Mouse (Mus musculus) ES-E14 (cell line): ENCODE measurements around the gene Gnb1. TPM values are rescaled to one million over a fixed set of nuclear protein-coding genes. Genes with fewer than 3 reads are reported as not detected.

ENCODE experiments used
- DNase-seq: peaks from one replicate; pipeline ENCODE4 v3.0.0-alpha.2; 2013; ENCODE audit warnings: low read depth, low spot score
- H3K27ac ChIP-seq: 2 replicates; pipeline ENCODE4 v1.5.1; 2012; ENCODE audit warnings: low read depth, mild to moderate bottlenecking, low read length, moderate library complexity, mixed read lengths; ENCODE audit not compliant: poor library complexity, insufficient read depth, severe bottlenecking
- H3K36me3 ChIP-seq: 2 replicates; pipeline ENCODE4 v1.6.1; 2012; ENCODE audit warnings: mild to moderate bottlenecking, low read length, moderate library complexity, mixed read lengths; ENCODE audit not compliant: control insufficient read depth, poor library complexity, insufficient read depth, severe bottlenecking
- H3K4me1 ChIP-seq, 2 experiments: fragments of 150-350 bp in 1 of 2; sonication (generic) in 1 of 2; 2 replicates each; pipeline ENCODE4 v1.6.1; 2012; ENCODE audit warnings: low read length in 2 of 2, mild to moderate bottlenecking in 1 of 2, mixed read lengths in 1 of 2; ENCODE audit not compliant: control insufficient read depth in 2 of 2, insufficient read depth in 2 of 2, poor library complexity in 1 of 2
- H3K4me3 ChIP-seq, 2 experiments: fragments of 150-350 bp in 1 of 2; sonication (generic) in 1 of 2; 2 replicates each; pipeline ENCODE4 v1.5.1; 2012; ENCODE audit warnings: low read length in 2 of 2, low read depth in 1 of 2, mild to moderate bottlenecking in 1 of 2, mixed read lengths in 1 of 2; ENCODE audit not compliant: insufficient read depth in 1 of 2, poor library complexity in 1 of 2, severe bottlenecking in 1 of 2
- H3K9ac ChIP-seq: 2 replicates; pipeline ENCODE4 v1.6.1; 2012; ENCODE audit warnings: low read depth, mild to moderate bottlenecking, low read length, mixed read lengths; ENCODE audit not compliant: poor library complexity, insufficient read depth, severe bottlenecking
- H3K9me3 ChIP-seq: fragments of 150-350 bp; sonication (generic); 2 replicates; pipeline ENCODE4 v1.6.1; 2012; ENCODE audit warnings: low read depth, mild to moderate bottlenecking, low read length; ENCODE audit not compliant: control insufficient read depth, insufficient read depth
- CHD2 ChIP-seq: IDR thresholded peaks from 2 replicates; pipeline ENCODE4 v1.6.1; 2014; ENCODE audit warnings: mild to moderate bottlenecking, low read depth, low read length, inconsistent platforms
- HCFC1 ChIP-seq: IDR thresholded peaks from 2 replicates; pipeline ENCODE4 v1.6.1; 2012; ENCODE audit warnings: low read length, inconsistent platforms, borderline replicate concordance; ENCODE audit not compliant: insufficient read depth
- MAFK ChIP-seq: IDR thresholded peaks from 2 replicates; pipeline ENCODE4 v1.6.1; 2014; ENCODE audit warnings: mild to moderate bottlenecking, low read depth, low read length, inconsistent platforms; ENCODE audit not compliant: insufficient read depth
- ZC3H11A ChIP-seq: IDR thresholded peaks from 2 replicates; pipeline ENCODE4 v1.6.1; 2012; ENCODE audit warnings: low read depth, mild to moderate bottlenecking, inconsistent platforms, low read length, borderline replicate concordance
- ZNF384 ChIP-seq: IDR thresholded peaks from 2 replicates; pipeline ENCODE4 v1.6.1; 2012; ENCODE audit warnings: low read depth, low read length, inconsistent platforms
- in situ Hi-C, 2 experiments: fragments of 600-800 bp; cut with MboI; formaldehyde crosslinking; loops; one replicate each; pipeline ENCODE4 v1.15.1; 2025; ENCODE audit warnings: low sequenced_read_pairs in 2 of 2, inconsistent platforms in 1 of 2; ENCODE audit not compliant: unreplicated experiment in 2 of 2
- total RNA-seq: library from RNA; depleted of rRNA; stranded (reverse); fragments of 300-350 nt; gene quantifications from 2 replicates; pipeline ENCODE4 v1.2.3, GENCODE M21; 2012

Gnb1 gene
- total RNA-seq, 1 experiment = 156 TPM

DNA sequence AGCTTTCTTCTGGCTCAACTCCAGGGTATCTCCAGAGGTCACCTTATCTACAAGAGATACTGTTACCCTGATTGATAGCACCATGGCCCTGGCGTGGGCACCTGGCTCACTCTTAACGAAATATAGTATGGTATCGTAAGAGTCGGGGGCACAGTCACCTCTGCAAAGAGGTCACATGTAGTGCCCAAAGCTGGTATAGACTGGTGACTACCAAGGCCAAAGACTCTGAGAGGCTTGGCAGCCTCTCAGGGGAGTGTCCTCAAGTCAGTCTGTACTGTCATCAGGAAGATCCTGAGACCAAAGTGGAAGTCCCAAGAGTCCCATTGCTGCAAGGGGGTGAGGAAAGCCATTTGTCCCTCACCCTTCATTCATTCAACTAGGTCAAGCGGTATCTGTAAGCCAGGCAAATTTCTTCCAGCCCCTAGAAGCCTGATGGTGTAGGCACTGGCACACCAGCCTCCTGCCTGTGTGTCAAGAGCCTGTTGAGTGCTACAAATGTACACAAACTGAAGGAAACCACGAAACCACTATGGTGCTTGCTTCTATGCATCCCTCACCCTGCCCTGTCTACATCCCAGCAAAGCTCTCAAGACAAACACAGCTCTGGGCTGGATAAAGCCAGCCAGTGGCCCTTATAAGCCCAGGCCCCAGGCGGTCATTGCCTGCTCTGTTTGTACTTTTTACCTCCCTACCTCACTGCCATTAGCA lies 100.0 kb downstream of the Gnb1 start:
- TF ChIP-seq HCFC1 = no peak
- no peak for TF ChIP-seq CHD2
- no peak for TF ChIP-seq ZC3H11A
- no peak for TF ChIP-seq ZNF384
- TF ChIP-seq MAFK = no peak
- in situ Hi-C loops = no loop called here
- Histone ChIP-seq H3K36me3 (peaks cover 30% of the 10 kb centered on the region), H3K27ac (no peak overlapping the region), H3K9ac (no peak overlapping the region), H3K4me3 (no peak overlapping the region), H3K4me1 (no peaks in the 10 kb centered on the region), H3K9me3 (no peaks in the 10 kb centered on the region)
- DNase-seq = no peak

DNA sequence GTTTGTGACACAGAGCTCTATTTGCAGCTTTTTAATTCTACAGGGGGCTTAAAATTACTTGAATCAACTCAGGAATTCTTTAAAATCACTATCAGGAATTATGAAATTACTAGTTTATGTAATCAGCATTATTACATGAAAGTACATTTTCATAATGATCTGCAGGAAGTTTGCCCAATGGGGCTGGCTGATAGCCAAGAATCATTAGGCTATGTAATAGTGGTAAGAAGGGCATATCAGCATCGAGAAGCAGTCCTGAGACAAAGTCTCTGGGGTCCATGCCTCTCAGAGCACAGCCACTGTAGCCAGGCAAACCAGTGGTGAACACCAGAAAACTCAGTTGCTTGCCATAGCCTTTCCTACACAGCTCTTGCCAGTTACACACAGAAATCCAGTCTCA lies 102.6 kb downstream of the Gnb1 start:
- peaks cover 12% of the 10 kb centered on the region for H3K36me3 ChIP-seq
- no peak overlapping the region for H3K4me3 ChIP-seq
- no peak for DNase-seq
- in situ Hi-C loops = no loop called here
- TF ChIP-seq ZNF384 (no peak), MAFK (no peak), CHD2 (no peak), HCFC1 (no peak), ZC3H11A (no peak)
- H3K27ac ChIP-seq = no peak overlapping the region
- H3K4me1 ChIP-seq = peaks cover 0 to 4% of the 10 kb centered on the region in 2 experiments; a peak in 1 of 4 replicates
- no peak overlapping the region for H3K9ac ChIP-seq
- H3K9me3 ChIP-seq = no peaks in the 10 kb centered on the region

DNA sequence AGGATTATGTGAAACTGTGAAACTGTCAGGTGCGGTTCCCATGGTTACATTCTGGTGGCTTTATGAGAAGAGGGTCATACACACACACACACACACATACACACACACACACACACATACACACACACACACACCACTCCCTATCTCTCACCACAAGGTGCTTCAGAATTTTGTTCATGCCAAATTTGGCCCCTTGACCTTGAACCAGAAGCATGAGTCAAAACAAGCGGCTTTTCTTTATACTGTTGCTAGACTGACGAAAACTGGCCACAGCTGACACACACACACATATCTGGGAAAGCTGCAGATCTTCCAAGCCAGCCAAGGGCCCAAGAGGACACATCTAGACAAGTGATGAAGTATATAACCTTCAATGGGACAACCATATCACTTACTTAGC lies 104.6 kb downstream of the Gnb1 start:
- peaks cover 0 to 4% of the 10 kb centered on the region in 2 experiments; a peak in 1 of 4 replicates for H3K4me1 ChIP-seq
- in situ Hi-C loops = no loop called here
- no peak overlapping the region for H3K4me3 ChIP-seq
- no peaks in the 10 kb centered on the region for H3K9me3 ChIP-seq
- no peak overlapping the region for H3K27ac ChIP-seq
- no peak for DNase-seq
- H3K9ac ChIP-seq = no peak overlapping the region
- no peaks in the 10 kb centered on the region for H3K36me3 ChIP-seq
- TF ChIP-seq CHD2 = no peak
- no peak for TF ChIP-seq ZC3H11A
- TF ChIP-seq MAFK = no peak
- TF ChIP-seq ZNF384 = no peak
- no peak for TF ChIP-seq HCFC1

DNA sequence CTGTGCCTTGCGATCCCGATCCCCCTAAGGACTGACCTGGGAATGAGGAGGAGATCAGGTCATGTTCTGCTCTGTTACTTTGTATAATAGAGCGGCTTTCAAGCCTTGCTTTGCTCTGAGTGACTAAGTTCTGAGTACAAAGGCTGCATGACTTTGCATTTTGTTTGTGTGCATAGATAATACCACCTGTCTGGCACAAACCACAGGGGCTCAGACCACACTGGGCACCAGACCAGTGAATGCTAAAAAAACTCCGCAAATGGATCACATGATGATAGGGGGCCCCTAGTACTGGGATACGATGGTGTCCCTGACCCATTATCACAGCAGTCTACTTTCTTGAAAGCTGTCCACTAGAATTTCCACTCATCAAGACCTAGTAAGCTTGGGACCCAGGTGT lies 105.4 kb downstream of the Gnb1 start:
- no peaks in the 10 kb centered on the region for H3K9me3 ChIP-seq
- no peak overlapping the region for H3K9ac ChIP-seq
- no peak overlapping the region for H3K27ac ChIP-seq
- no peaks in the 10 kb centered on the region for H3K36me3 ChIP-seq
- DNase-seq = no peak
- in situ Hi-C loops = no loop called here
- no peak overlapping the region for H3K4me3 ChIP-seq
- TF ChIP-seq CHD2 (no peak), HCFC1 (no peak), ZC3H11A (no peak), ZNF384 (no peak), MAFK (no peak)
- H3K4me1 ChIP-seq = peaks cover 0 to 4% of the 10 kb centered on the region in 2 experiments; a peak in 1 of 4 replicates
